Mouse (Mus musculus) forebrain, embryonic 14.5 days (tissue): ENCODE data around the gene Olfr1224-ps1. TPM values are rescaled to one million over a fixed set of nuclear protein-coding genes. Genes with fewer than 3 reads are reported as not detected.
"Not testable (repeated sequence)": the region's sequence is repeated elsewhere in the genome, so short reads cannot be mapped to it uniquely, and the experiment has no call there.

Experiments
- ATAC-seq: fragments of 200-750 bp; cut with Nextera tagmentation; 2 replicates; pipeline ENCODE4 v1.8.0; 2017; ENCODE audit warnings: mild to moderate bottlenecking, moderate library complexity
- DNase-seq: peaks from one replicate; pipeline ENCODE4 v3.0.0-alpha.2; 2015; ENCODE audit warnings: low spot score
- H3K27ac ChIP-seq: fragments of 300-500 bp; sonication (generic); 2 replicates; pipeline ENCODE4 v1.5.1; 2014; ENCODE audit warnings: low read depth, mild to moderate bottlenecking, control low read depth, low read length, moderate library complexity
- H3K27me3 ChIP-seq: fragments of 300-500 bp; sonication (generic); replicated peaks from 2 replicates; pipeline ENCODE4 v1.6.1; 2014; ENCODE audit warnings: low read length, control low read depth, mixed read lengths; ENCODE audit not compliant: control insufficient read depth, insufficient read depth
- H3K36me3 ChIP-seq: fragments of 300-500 bp; sonication (generic); 2 replicates; pipeline ENCODE4 v1.6.1; 2014; ENCODE audit warnings: low read length, control low read depth; ENCODE audit not compliant: control insufficient read depth, insufficient read depth
- H3K4me1 ChIP-seq: fragments of 300-500 bp; sonication (generic); 2 replicates; pipeline ENCODE4 v1.6.1; 2014; ENCODE audit warnings: antibody characterized with exemption, low read length, control low read depth; ENCODE audit not compliant: control insufficient read depth, insufficient read depth
- H3K4me2 ChIP-seq: fragments of 300-500 bp; sonication (generic); 2 replicates; pipeline ENCODE4 v1.6.1; 2014; ENCODE audit warnings: mild to moderate bottlenecking, control low read depth, low read length
- H3K4me3 ChIP-seq: fragments of 300-500 bp; sonication (generic); 2 replicates; pipeline ENCODE4 v1.5.1; 2014; ENCODE audit warnings: low read depth, low read length, control low read depth
- H3K9ac ChIP-seq: fragments of 300-500 bp; sonication (generic); 2 replicates; pipeline ENCODE4 v1.6.1; 2014; ENCODE audit warnings: mild to moderate bottlenecking, low read length, control low read depth, moderate library complexity
- H3K9me3 ChIP-seq: fragments of 300-500 bp; sonication (generic); replicated peaks from 2 replicates; pipeline ENCODE4 v1.6.1; 2016; ENCODE audit warnings: low read length, control low read depth, mixed read lengths; ENCODE audit not compliant: control insufficient read depth
- WGBS: fragments of 180-500 bp; shearing (Covaris S2); extraction: QIAGEN DNeasy Blood & Tissue Kit; methylation state at CpG from one replicate; pipeline ENCODE4 v1.1.7; 2014; 5-methylcytosine and 5-hydroxymethylcytosine counted together
- polyA plus RNA-seq: library from polyadenylated mRNA; unstranded; fragments of >200 nt; fragmentation: Nextera tagmentation; extraction: Ambion mirVana; gene quantifications from 2 replicates; pipeline ENCODE4 v1.2.1, GENCODE M21; 2014

The Olfr1224-ps1 gene
- not detected in 2 replicates for polyA plus RNA-seq

DNA sequence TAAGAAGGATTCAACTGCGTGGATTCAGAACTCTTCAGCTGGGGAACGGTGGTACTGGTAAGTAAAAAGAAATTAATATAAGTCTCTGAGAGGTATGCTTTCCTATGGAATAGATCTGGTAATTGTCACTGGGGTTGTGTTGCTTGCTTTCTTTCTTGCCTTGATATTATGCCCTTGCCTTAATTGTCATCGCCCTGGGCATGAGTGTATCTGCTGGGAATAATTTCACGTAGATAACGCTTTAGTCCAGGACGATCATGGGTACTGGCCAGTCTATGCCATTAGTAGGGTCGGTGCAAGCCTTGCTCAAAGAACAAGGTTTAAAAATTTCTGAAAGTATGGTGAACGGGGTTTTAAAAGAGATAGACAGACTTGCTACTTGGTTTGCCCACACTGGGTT, at the start of gene Olfr1224-ps1:
Gene Olfr1224-ps1, minus strand, starts transcription at position 101 of the 400 bp plus-strand sequence.
- H3K9me3 ChIP-seq, H3K4me1 ChIP-seq, H3K9ac ChIP-seq, H3K36me3 ChIP-seq, ATAC-seq, H3K27me3 ChIP-seq, H3K4me2 ChIP-seq, DNase-seq, H3K27ac ChIP-seq, H3K4me3 ChIP-seq: not testable (repeated sequence)
- 95% methylated on average over 8 of the region's 8 CpGs for WGBS

DNA sequence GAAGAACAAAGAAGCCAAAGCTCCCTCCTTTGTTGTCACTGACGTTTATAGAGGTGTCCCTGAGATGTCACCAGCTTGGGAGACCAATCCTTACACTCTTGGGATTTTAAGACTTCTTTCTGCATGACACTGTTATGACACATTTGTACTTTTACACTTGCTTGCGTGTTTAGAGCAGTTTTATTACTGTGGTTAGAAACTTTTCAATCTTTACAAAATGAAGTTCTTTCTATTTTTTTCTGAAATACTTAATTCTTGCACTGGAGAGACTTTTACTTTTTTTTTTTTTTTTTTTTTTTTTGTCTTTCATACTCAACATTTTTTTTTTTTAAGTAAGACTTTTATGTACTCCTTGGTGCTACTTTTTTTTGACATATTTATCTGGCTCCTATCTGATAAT, 36.1 kb upstream of the Olfr1224-ps1 start, which contains the start of gene Olfr1226:
Gene Olfr1226, minus strand, starts transcription at position 101 of the 400 bp plus-strand sequence.
- Histone ChIP-seq H3K4me3 (no peak within 1 kb of the TSS), H3K36me3 (no peaks in the 10 kb centered on the region), H3K9ac (no peak within 1 kb of the TSS), H3K4me1 (no peaks in the 10 kb centered on the region), H3K4me2 (no peak within 1 kb of the TSS), H3K9me3 (no peaks in the 10 kb centered on the region), H3K27ac (no peak within 1 kb of the TSS), H3K27me3 (no peaks in the 10 kb centered on the region)
- no peak for DNase-seq
- WGBS: 62% methylated on average over 2 of the region's 2 CpGs
- ATAC-seq: no peak

DNA sequence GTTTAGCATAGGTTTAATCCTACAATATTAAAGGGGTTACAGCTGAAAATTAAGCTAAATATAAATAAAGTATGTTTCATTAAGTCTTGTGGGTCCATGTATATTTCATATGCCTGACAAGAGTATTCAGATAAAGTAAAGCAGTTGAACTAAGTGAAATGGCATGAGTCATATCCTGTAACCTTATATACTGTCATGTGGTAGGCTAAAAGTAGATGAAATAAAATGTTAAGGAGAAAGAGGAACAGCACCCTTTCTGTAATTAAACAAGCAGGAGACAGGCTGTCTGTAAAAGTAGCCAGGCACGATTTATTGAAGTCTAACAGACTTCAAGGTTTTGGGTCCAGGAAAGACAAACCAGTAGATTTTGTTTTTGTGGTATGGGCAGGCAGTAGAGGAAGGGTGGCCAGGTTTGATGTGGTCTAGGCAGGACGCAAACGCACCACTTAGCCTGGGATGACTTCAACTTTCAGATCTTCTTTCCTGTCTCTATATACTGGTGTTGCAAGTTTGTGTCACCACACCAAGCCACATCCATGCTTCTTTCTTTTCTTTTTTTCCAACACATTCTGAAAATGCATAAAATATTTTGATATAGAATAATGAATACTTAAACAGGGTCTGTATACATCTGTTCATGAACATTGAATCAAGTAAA, 32.6 kb upstream of the Olfr1224-ps1 start:
- WGBS: 86% methylated on average over 3 of the region's 3 CpGs
- no peak overlapping the region for H3K4me2 ChIP-seq
- H3K9me3 ChIP-seq: no peaks in the 10 kb centered on the region
- H3K4me1 ChIP-seq: no peaks in the 10 kb centered on the region
- H3K27ac ChIP-seq: no peak overlapping the region
- H3K36me3 ChIP-seq: no peaks in the 10 kb centered on the region
- H3K27me3 ChIP-seq: no peaks in the 10 kb centered on the region
- no peak overlapping the region for H3K4me3 ChIP-seq
- ATAC-seq (no peak), DNase-seq (no peak)
- no peak overlapping the region for H3K9ac ChIP-seq

- no peak within 1 kb of the TSS for H3K4me2 ChIP-seq
- H3K27ac ChIP-seq: no peak within 1 kb of the TSS
- H3K9me3 ChIP-seq: no peaks in the 10 kb centered on the region
- H3K27me3 ChIP-seq: no peaks in the 10 kb centered on the region
- H3K36me3 ChIP-seq: no peaks in the 10 kb centered on the region
- WGBS: 86% methylated on average over 1 of the region's 1 CpGs
- H3K4me3 ChIP-seq: no peak within 1 kb of the TSS
- no peak for DNase-seq
- H3K4me1 ChIP-seq: no peaks in the 10 kb centered on the region
- ATAC-seq: no peak
- no peak within 1 kb of the TSS for H3K9ac ChIP-seq
These were observed 10.7 kb upstream of the Olfr1224-ps1 start, which contains the start of gene Olfr1225 for GRCm38 (mm10) chr2:89174569-89174968. Olfr1225 (minus strand) TSS chr2:89174669.

- H3K4me1 ChIP-seq, H3K9me3 ChIP-seq, H3K36me3 ChIP-seq, H3K27me3 ChIP-seq, H3K4me3 ChIP-seq, ATAC-seq, H3K27ac ChIP-seq, DNase-seq, H3K9ac ChIP-seq, H3K4me2 ChIP-seq: not testable (repeated sequence)
- WGBS: 92% methylated on average over 4 of the region's 4 CpGs
These were observed 820 bp upstream of the Olfr1224-ps1 start for GRCm38 (mm10) chr2:89164711-89165110.

DNA sequence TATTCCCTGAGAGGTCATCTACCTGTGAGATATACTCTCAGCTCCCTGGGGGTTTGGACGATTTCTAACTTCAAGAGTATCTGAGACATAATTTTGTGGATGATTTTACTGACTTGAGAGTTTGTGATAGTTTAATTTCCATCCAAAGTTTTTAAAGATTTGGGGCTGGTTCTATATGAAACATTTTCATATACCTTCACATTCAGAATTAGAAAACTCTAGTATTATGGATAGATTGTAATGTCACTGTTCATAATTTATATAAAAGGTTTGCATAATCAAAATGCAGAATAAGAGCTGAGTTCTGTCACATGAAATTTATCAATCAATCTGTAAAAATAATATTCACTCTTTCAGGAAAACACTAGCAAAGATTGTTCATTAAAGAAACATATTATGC, 12.4 kb downstream of the Olfr1224-ps1 start, which contains the start of gene Olfr1223:
Gene Olfr1223, minus strand, starts transcription at position 101 of the 400 bp plus-strand sequence.
- Histone ChIP-seq H3K36me3 (no peaks in the 10 kb centered on the region), H3K4me3 (no peak within 1 kb of the TSS), H3K9ac (no peak within 1 kb of the TSS), H3K4me2 (no peak within 1 kb of the TSS), H3K4me1 (no peaks in the 10 kb centered on the region), H3K27ac (no peak within 1 kb of the TSS), H3K9me3 (no peaks in the 10 kb centered on the region), H3K27me3 (no peaks in the 10 kb centered on the region)
- 78% methylated on average over 1 of the region's 1 CpGs for WGBS
- ATAC-seq: no peak
- no peak for DNase-seq

DNA sequence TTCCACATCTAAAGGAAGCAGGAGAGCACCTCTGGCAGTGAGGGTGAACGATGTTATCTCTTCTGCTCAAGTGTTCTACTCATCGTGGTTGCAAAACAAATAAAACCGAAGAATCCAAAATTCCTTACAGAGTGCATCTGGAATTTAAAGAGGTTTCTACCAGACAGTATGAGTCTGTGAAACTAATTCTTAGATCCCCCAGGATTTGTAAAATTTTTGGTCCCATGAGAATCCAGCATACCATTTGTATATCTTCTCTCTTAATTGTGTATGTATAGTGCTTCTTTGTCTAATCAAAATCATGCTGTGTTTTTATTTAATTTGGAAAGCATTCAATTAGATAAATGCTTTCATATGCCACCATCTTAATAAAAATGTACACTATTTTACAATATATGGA, 30.9 kb downstream of the Olfr1224-ps1 start, which contains the start of gene Olfr1222:
Gene Olfr1222, minus strand, starts transcription at position 101 of the 400 bp plus-strand sequence.
- ATAC-seq (no peak), DNase-seq (no peak)
- no peak within 1 kb of the TSS for H3K9ac ChIP-seq
- no peaks in the 10 kb centered on the region for H3K9me3 ChIP-seq
- no peak within 1 kb of the TSS for H3K4me2 ChIP-seq
- H3K36me3 ChIP-seq: no peaks in the 10 kb centered on the region
- H3K4me3 ChIP-seq: no peak within 1 kb of the TSS
- WGBS: 80% methylated on average over 3 of the region's 3 CpGs
- no peak within 1 kb of the TSS for H3K27ac ChIP-seq
- H3K27me3 ChIP-seq: no peaks in the 10 kb centered on the region
- H3K4me1 ChIP-seq: no peaks in the 10 kb centered on the region

DNA sequence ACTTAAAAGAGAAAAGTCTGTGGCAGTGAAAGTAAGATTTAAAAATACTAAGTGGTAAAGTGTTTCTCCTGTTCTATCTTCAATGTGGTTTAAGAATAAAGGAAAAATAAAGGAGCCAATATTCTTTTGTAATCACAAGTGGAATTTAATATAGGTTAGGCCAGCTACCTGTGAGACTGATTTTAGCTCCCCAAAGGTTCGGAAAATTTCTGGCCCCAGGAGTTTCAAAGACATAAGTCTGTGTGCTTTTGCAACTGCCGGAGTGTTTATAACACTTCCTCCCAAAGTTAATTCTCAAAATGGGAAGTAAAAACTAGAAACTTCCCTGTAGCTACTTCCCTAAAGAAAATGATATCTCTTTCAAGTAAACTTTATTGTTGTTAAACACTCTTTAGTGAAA, 46.7 kb downstream of the Olfr1224-ps1 start, which contains the start of gene Olfr1221:
Gene Olfr1221, minus strand, starts transcription at position 101 of the 400 bp plus-strand sequence.
- H3K27me3 ChIP-seq: no peaks in the 10 kb centered on the region
- H3K4me1 ChIP-seq: no peaks in the 10 kb centered on the region
- H3K4me3 ChIP-seq: no peak within 1 kb of the TSS
- ATAC-seq: no peak
- no peaks in the 10 kb centered on the region for H3K36me3 ChIP-seq
- no peak for DNase-seq
- no peaks in the 10 kb centered on the region for H3K9me3 ChIP-seq
- no peak within 1 kb of the TSS for H3K9ac ChIP-seq
- no peak within 1 kb of the TSS for H3K4me2 ChIP-seq
- no peak within 1 kb of the TSS for H3K27ac ChIP-seq
- 87% methylated on average over 2 of the region's 2 CpGs for WGBS

GRCm38 (mm10) chr2:89106735-89107134, 57.2 kb downstream of the Olfr1224-ps1 start, which contains the start of gene Olfr1220:
Olfr1220 (minus strand) TSS chr2:89106835.
- no peaks in the 10 kb centered on the region for H3K4me1 ChIP-seq
- WGBS: 80% methylated on average over 3 of the region's 3 CpGs
- no peak within 1 kb of the TSS for H3K4me3 ChIP-seq
- no peak within 1 kb of the TSS for H3K9ac ChIP-seq
- H3K27ac ChIP-seq: no peak within 1 kb of the TSS
- DNase-seq (no peak), ATAC-seq (no peak)
- H3K9me3 ChIP-seq: no peaks in the 10 kb centered on the region
- no peak within 1 kb of the TSS for H3K4me2 ChIP-seq
- no peaks in the 10 kb centered on the region for H3K27me3 ChIP-seq
- H3K36me3 ChIP-seq: no peaks in the 10 kb centered on the region
